Mouse (Mus musculus): ENCODE measurements around the gene Mdm4.
"Not testable (repeated sequence)": the region's sequence is repeated elsewhere in the genome, so short reads cannot be mapped to it uniquely, and the experiment has no call there.

Gene Mdm4

DNA sequence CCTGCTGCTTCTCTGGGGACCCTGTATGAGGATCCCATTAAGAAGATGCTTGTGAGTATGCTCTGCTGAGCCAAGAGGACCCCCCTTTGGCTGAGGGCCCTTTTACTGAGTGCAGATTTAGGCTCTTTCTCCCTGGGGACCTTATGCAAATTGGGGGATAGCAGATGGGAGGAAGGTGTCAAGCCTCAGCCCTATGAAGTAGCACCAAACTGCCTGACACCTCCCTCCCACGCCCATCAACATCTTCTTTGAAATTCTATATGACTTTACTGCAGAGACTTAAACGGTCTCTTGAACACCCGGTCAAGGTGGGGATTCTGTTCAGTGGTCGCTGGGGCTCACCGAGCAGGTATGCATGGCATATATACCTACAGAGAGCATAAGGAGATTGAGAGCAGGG, 22.7 kb upstream of the Mdm4 start:
- DNase-seq (ENCODE audit: low read depth, low spot score) = no peak

DNA sequence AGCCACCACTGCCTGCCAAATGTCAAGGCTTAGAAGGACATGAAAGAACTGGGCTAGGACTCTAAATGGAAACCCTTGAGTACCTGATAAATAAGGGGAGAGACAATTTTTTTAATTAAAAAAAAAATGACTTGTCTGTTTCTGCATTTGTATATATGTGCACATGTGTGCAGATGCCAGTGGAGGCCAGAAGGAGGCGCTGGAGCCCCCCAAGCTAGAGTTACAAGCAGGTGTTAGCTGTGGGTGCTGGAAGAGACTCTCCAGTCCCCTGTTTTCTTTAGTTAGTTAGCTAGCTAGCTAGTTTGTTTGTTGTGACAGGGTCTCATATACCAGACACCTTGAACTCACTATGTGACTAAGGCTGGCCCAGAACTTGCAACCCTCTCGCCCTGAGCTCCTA, 21.5 kb upstream of the Mdm4 start:
- DNase-seq (ENCODE audit: low read depth, low spot score) = no peak

DNA sequence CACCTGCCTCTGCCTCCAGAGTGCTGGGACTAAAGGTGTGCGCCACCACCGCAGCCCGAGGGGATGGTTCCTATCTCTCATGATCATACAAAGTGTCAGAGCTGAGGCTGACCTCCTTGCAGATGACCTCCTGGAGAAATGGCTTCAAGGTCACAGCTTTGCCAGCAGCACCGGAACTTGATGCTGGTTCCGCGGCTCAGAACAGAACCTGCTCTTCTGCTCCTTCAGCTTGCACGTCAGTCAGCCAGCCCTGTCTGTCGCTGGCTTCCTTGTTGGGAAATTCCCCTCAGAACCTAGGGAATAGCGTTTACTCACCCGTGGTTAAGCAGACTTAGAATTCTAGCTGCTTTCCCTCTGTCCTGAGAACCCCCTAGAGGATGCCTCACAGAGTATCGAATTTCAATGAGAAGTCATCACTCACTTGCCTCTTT, 19.7 kb upstream of the Mdm4 start:
- DNase-seq (ENCODE audit: low read depth, low spot score) = no peak

DNA sequence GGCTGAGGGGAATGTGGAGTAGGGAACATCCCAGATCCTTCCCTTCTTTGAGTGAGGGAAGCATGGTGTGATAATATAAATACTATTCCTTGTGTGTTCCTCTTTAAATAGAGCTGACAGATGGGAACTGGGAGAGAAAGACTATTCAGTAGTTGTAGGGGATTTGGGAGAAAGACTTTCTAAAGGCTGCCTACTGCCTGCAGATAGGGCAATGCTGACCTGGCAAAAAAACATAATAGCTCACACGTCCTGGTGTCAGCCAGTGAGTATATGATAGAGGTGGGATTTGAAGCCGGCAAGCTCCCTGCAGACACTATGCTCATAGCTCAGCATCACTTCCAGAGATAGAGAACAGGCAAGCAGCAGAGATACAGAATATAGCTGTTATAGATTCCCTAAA, 18.3 kb upstream of the Mdm4 start:
- DNase-seq (ENCODE audit: low read depth, low spot score) = no peak

DNA sequence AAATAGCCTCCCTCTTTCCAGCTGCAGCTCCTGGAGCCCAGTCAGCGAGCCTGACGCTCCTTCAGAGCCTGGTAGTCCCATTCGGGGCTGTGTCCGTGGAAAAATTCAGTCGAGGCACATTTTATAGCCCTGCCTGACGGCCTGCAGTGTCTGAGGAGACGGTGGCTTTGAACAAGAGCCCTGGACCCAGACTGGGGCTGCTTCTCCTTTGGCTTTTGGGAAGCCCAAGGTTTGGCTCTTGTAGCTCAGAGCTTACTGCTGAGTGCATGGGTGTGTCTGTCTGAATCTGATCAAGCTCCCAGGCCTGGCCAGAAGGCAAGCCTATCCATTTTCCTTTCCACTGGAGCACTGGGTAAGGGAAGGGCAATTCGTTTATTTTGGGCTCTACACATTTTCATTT, 17.2 kb upstream of the Mdm4 start:
- no peak for DNase-seq (ENCODE audit: low read depth, low spot score)

DNA sequence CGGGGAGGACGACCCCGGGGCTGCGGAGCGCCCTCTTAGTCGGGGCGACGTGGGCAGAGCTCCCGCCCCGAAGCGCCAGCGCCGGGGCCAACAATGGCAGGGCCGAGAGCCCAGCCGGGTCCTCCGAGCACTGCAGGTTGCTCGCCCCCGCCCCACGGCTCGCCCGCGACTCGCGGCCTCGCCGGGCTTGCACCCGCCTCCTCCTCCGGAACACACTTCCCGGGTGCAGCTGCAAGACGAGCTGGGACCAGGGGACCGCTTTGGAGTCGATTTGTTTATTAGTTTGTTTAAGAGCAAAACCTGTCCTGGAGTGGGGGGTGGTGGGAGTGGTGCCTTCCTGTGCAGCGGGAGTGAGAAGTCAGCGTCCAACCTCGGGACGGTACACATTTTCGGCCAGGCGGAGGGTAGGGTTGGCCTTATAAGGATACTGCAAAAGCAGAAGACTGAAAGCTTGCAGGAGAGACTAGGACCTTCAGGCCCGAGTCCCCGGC, 16.1 kb upstream of the Mdm4 start:
- no peak for DNase-seq (ENCODE audit: low read depth, low spot score)

DNA sequence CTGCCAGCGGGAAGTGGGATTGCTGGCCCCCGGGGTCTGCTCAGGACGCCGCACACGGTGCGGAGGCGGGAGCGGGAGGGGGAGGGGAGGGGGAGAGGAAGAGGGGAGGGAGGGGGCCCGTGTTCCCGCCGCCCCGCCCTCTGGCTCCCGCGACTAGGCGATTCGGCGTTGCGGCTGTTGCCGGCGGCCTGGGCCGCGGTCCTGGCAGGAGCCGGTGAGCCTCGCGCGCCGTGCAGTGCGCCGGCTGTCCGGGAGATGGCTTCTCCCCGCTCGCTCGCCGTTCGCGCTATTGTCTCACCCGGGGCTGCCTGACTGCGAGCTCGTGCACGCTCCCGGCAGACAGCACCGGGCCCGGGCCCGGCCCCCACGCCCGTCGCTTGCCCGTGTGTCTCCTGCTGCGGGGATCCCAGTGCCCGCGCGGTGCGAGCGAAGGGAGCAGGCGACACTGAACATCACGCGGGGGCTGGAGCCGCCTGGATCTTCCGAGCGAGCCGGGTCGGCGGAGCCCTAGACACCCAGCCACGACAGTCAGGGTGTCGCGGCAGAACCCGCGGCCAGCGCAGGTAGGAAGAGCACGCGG, 15.6 kb upstream of the Mdm4 start:
- DNase-seq (ENCODE audit: low read depth, low spot score) = no peak

DNA sequence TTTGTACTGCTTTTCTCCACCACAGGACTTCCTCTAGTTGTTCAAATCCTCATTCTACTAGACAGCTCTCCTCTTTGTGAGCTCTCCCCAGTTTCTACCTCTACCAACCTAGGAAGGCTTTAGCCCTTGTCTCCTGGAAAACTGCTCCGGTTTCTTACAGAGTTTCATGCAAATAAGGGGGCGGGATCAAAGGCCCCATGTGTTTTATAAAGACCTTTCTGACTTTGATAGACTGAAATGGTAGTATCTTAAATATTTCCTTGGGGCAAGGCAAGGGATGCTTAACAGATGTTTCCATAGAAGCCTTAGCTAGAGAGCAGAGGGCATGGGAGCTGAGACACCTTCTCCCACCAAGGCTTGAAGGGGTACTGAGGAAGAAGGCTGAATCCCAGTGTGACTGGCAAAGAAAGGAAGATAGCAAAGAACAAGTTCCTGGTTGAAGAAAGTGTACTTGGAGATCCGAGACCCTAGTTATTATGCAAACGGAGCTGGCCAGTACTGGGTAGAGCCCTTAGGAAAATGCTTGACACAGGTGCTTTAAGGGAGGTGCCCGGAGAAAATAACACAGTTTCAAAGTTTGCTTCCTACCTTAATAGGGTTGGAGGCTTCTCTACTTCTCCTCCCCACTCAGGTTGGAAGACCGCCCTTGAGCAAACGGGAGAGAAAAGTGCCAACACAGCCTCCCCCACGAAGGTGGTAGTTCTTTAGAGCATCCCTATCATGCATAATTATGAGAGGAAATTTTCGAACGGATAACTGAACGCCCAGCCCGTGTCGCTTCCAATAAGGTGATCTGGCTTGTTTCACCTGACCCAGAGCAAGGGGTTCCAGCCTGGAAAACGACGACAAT, 14.9 kb upstream of the Mdm4 start, which contains the start of gene Pik3c2b:
TSS of gene Pik3c2b (plus strand) at position 657 of the 850 bp plus-strand sequence.
- DNase-seq (ENCODE audit: low read depth, low spot score) = no peak

DNA sequence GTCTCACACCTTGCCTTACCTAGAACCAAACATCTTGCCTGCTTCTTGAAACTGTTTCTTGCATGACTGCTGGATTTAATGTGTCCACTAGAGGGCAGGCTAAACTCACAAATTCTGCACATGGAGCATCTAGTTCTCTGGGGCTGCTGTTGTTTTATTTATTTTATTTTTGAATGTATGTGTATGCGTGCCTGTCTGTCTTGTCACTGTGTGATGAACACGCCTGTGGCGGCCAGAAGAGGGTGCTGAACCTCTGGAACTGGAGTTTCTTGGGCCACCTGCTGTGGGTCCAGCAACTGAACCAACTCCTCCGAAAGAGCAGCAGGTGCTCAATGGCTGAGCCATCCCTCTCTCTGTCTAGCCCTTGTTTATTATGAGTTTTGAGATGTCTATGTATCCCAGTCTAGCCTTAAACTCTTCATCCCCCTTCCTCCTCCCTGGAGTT, 9.2 kb upstream of the Mdm4 start:
- peak; percentile 60 for DNase-seq (ENCODE audit: low read depth, low spot score)

DNA sequence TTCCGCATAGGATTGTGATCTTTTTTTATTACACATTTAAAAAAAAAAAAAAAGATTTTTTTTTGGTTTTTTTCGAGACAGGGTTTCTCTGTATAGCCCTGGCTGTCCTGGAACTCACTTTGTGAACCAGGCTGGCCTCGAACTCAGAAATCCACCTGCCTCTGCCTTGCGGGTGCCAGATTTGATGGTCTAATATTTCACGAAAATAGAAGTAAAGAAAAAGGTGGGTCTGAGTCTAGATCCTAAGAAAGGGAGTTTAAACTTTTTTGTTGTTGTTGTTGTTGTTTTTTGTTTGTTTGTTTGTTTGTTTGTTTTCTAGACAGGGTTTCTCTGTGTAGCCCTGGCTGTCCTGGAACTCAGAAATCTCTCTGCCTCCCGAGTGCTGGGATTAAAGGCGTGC, 4.3 kb upstream of the Mdm4 start:
- DNase-seq (ENCODE audit: low read depth, low spot score) = not testable (repeated sequence)

DNA sequence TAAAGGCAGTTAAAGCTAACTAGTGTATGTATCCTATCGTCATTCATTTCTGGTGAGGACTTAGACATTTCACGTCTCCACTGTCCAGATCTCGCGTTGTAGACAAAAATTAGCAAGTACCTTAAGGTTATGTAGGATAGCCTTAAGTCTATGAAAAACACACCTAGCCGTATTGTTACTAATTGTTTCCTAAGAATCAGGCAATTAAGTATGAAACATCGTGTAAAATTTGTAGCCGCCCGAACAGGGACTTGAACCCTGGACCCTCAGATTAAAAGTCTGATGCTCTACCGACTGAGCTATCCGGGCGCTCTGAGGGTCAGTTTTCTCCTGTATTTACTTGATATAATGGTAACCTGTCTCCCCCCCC, 3.7 kb upstream of the Mdm4 start:
- no peak for DNase-seq (ENCODE audit: low read depth, low spot score)

DNA sequence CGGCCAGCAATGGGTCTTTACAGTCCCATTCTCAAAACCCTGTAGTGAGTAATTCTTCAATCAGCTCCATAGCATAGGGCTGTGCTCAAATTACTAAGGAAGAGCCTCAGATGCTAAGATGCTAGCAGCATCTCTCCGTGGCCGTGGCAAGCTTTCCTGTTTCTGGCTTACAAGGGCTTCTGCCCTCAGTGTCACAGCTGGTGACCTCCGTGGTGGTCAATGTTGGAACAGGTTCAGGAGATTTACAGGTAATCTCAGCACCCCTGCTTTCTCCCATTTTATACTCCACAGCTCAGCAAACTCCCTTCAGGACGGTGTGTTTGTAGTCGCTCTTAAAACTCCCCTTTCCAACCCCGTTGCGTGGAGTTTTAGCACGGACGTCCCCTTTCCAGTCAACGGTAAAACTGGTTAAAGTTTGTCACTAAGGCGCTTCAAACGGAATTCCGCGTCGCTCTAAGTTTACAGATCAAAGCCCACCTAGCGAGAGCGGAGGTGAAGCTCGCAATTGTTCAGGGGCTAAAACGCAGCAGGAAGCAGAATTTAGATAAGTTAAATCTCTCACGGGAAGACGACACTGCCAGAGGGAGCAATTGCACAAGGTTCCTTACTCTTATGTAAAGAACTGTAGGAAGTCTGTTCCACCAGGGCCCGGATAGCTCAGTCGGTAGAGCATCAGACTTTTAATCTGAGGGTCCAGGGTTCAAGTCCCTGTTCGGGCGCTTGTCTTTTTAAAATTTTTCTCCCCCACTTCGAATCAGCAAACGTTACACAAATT, 3.1 kb upstream of the Mdm4 start:
- peak; percentile 52 for DNase-seq (ENCODE audit: low read depth, low spot score)

DNA sequence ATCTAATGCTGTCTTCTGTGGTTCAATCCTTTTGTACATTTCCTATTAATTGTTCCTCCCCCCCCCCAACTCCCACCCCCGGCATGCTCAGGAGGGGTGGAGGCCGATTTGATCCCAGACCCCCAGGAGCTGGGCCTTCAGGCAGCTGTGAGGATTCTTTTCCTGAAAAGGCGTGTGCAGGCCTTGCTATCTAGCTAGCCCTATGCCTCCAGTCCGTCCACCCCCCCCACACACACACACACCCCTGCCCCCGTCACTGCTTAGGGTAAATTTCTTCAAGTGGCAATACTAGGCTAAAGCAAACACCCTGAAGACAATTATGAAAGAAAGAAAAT, 2.6 kb upstream of the Mdm4 start:
- DNase-seq (ENCODE audit: low read depth, low spot score) = no peak

DNA sequence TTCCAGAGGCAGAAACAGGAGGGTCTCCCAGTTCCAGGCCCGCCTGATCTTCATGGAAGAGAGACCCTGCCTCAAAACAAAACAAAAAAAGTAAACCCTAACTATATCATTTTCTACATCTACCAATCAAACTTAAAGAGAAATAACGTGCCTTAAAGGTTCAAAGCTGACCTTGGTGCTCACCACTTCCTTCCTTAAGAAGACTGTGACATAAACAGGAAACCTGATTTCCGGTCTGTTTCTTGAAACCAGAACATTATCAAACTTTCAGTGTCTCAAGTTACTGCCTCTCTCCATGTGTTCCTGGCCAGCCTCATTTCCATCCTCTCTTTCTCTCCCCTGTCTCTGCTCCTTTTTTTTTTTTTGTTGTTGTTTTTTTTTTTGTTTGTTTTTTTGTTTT, 617 bp downstream of the Mdm4 start:
- DNase-seq (ENCODE audit: low read depth, low spot score) = no peak

DNA sequence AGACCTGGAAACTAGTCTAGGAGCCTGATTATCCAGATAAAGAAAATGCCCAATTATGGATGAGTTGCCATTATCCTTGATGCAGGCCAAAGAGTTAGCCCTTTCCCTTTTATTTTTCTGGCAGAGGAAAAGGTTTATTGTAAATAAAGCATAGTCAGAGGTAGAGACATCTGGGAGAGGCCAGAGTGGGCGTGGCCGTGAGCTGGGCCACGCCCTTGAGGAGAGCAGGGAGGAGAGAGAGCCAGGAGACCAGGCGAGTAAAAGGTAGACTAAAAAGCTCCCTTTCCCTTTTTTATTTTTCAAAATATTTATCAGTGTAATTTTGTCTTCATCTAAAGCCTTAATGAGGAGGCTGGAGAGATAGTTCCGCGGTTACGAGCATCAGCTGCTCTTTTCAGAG, 2.4 kb downstream of the Mdm4 start:
- peak; percentile 71 for DNase-seq (ENCODE audit: low read depth, low spot score)

DNA sequence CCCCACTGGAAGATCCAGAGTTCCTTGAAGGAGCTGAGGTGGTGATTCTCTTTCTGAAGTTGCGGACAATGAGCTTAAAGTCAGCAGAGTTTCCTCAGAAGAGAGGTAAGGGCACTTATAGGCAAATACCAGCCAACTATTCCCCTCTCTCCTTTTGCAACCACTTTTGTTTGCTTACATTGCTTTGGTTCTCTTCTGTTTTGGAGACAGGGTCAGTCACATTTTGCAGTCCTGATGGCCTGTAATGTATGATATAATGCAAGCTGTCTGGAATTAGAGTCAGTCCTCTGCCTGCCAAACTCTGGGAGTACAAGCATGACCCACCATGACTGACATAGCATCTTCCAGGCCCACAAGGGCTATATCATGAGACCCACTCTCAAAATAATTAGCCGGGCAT, 3.2 kb downstream of the Mdm4 start:
- no peak for DNase-seq (ENCODE audit: low read depth, low spot score)

DNA sequence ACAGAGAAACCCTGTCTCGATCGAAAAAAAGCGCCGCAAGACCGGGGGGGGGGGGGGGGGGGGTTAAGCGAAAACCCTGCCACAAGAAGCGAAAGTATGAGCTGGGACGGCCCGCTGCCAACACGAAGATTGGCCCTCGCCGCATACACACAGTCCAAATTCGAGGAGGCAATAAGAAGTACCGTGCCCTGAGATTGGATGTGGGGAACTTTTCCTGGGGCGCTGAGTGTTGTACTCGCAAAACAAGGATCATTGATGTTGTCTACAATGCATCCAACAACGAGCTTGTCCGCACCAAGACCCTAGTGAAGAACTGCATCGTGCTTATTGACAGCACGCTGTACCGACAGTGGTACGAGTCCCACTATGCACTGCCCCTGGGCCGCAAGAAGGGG, 4.6 kb downstream of the Mdm4 start:
- DNase-seq (ENCODE audit: low read depth, low spot score) = not testable (repeated sequence)

DNA sequence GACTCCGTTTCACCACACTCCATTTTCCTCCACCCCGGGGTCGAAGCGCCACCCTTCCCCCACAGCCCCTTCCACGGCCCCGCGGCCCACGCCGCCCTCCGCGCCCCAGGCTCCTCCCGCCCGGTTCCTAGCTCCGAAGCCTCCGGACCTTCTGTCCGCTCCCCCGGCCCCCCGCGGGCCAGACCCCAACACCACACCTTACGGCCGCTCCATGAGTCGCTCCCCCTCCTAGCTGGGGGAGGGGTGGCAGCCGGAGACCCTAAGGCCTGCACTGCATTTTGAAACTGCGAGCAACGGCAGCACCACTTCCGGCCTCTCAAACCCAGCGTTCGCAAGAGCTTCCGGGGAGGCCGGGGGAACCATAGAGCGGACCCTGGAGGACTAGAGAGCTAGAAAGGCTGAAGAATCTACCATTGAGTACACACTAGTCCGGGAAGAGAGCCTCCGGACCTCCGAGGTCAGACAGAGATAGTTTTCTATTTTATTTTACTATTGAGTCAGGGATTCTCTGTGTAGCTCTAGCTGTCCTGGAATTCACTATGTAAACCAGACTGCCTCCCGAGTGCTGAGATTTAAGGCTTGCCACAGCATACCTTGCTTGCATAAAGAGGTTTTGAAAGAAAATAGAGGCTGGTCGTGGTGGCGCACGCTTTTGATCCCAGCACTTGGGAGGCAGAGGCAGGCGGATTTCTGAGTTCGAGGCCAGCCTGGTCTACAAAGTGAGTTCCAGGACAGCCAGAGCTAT, 5.1 kb downstream of the Mdm4 start:
- DNase-seq (ENCODE audit: low read depth, low spot score) = peak; percentile 85

DNA sequence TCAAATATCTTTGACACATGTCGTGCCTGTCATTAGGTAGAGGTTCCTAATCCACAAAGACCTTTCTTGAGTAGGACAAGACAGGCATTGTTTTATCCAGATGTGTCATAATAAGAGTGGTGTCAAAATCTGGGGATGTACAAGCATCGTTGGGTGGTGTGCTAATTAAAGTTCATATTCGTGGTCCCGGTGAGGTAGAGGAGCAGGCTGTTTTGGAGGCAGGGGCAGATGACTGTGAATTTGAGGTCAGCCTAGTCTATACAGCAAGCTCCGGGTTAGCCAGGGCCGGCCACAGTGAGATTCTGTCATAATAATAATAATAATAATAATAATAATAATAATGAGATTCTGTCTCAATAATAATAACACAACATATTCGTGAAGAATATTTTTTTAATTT, 5.9 kb downstream of the Mdm4 start:
- DNase-seq (ENCODE audit: low read depth, low spot score) = no peak

DNA sequence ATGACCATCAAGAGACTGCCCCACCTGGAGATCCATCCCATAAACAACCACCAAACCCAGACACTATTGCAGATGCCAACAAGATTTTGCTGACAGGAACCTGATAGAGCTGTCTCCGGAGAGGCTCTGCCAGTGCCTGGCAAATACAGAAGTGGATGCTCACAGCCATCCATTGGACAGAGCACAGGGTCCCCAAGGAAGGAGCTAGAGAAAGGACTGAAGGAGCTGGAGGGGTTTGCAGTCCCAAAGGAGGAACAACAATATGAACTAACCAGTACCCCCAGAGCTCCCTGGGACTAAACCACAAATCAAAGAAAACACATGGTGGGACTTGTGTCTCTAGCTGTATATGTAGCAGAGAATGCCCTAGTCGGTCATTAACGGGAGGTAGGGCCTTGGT, 6.6 kb downstream of the Mdm4 start:
- DNase-seq (ENCODE audit: low read depth, low spot score) = not testable (repeated sequence)

DNA sequence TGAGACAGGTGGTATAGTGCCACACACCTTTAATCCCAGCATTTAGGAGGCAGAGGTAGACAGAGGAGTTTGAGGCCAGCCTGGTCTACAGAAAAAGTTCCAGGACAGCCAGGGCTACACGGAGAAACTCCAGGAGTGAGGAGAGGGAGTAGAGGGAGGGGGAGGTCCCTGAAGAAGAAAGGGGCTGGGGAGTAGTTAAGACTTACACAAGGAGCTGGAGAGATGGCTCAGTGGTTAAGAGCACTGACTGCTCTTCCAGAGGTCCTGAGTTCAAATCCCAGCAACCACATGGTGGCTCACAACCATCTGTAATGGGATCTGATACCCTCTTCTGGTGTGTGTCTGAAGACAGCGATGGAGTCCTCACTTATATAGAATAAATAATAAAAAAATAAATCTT, 8.4 kb downstream of the Mdm4 start:
- not testable (repeated sequence) for DNase-seq (ENCODE audit: low read depth, low spot score)

DNA sequence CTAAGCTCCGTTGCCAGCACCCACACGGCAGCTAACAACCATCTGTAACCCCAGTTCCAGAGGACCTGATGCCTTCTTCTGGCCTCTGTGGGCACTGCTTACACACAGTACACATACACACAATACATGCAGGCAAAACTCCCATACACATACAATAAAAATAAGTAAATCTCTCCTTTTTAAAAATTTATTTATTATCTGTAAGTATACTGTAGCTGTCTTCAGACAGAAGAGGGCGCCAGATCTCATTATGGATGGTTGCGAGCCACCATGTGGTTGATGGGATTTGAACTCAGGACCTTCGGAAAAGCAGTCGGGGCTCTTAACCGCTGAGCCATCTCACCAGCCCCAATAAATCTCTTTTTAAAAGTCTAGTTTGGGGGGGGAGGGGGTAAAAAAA, 9.0 kb downstream of the Mdm4 start:
- DNase-seq (ENCODE audit: low read depth, low spot score) = no peak

Measured in c-Kit-negative CD71-positive TER-119-positive erythroid progenitor cells, embryonic 14.5 days (primary cell).